Mouse (Mus musculus): ENCODE measurements at regions not wholly inside any gene's neighbourhood (a gene's known extent, or its start where the extent isn't known, plus 50 kb on each side); places are given as distances from the start of the nearest gene placed in this dataset.

- TF ChIP-seq CTCF (IDR thresholded peaks at IDR 0.05; ENCODE audit: extremely low read depth, insufficient read depth, insufficient read length, insufficient replicate concordance) (no peak), POLR2A (IDR thresholded peaks at IDR 0.05; ENCODE audit: low read depth, low read length) (no peak)
These were observed 261.1 kb downstream of the Agtpbp1 start for GRCm38 (mm10) chr13:59323933-59324332.

All from spleen, adult 2 months (tissue).